Mouse (Mus musculus): ENCODE measurements around the gene Aff1.

Gene Aff1

DNA sequence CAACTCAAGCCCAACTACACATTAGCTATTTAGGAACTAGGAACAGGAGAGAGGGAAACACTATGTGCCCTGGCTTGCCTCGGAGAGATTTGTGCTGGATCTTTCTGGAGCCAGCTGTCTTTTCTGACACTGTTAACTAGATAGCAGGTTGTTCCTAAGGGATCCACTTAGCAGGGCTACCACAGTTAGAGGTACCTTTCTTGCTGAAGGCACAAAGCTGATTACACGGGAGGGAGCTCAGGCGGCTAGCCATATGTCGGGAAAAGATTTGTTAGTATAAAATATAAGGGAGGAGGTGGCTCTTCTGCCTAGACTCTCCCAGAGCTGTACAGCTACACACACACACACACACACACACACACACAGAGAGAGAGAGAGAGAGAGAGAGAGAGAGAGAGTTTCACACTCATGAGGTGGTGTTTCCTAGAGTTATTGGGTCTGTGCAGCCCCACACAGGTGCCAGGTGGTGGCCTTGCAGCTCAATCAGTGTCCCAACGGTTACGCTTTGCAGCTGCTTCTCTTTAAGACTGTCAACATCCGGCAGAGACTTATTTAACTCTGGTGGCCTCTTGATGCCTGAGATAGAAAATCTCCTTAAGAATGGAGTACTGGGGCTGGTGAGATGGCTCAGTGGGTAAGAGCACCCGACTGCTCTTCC lies 34.2 kb downstream of the Aff1 start:
- peak; percentile 29 for DNase-seq (ENCODE audit: low read depth)

DNA sequence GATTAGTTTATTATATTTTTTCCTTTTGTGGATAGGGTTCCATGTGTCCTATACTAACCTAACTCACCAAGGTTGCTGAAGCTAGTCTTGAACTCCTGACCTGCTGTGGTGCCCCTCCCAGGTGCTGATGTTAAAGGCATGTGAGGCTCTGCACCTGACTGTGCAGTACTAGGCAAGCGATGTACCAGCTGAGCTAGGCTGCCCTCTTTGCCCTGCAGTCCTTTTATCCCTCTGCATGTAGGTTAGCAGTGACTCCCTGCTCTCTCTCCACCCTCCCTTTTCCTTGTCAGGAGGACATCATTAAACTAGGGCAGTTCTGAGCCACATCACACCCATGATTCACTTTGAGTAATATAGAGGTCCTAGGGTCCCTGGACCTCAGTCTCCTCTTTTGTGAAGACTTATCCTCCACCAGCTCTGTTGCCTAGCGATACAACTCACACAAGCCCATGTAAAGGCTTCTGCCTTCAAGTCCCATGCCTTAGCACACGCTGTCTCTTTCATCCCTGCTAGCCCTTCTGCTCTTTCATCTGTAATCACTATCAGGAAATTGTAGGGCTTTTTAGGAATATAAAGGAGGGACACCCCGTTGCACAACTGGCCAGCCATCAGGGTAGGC lies 35.7 kb downstream of the Aff1 start:
- DNase-seq (ENCODE audit: low read depth) = no peak

DNA sequence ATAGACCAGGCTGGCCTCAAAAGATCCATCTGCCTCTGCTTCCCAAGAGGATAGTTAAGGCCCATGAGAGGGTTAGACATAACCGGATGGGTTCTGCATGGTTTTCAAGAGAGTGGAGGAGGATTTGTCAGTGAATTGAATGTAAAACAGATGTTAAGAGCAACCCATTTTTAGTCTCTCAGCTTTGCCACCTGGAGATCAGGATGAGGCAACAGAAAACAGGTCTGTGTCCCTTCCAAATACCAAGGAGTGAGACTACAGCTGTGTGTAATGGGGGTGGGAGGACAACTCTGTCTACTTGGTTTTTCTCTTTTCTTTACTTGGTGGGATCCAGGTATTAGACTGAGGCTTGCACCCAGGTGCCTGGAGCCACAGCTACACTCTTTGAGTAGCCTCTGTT lies 37.1 kb downstream of the Aff1 start:
- no peak for DNase-seq (ENCODE audit: low read depth)

DNA sequence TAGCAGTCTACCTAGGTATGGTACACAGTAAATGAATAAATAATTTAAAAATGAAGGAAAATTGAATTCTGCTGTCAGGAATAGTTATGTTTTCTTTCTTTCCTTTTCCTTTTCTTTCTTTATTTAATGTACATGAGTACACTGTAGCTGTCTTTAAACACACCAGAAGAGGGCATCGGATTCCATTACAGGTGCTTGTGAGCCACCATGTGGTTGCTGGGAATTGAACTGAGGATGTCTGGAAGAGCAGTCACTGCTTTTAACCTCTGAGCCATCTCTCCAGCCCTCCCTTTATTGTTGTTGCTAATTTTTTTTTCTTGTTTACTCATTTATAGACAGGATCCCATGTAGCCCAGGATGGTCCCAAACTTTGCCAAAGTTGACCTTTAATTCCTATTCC lies 38.0 kb downstream of the Aff1 start:
- DNase-seq (ENCODE audit: low read depth) = no peak

DNA sequence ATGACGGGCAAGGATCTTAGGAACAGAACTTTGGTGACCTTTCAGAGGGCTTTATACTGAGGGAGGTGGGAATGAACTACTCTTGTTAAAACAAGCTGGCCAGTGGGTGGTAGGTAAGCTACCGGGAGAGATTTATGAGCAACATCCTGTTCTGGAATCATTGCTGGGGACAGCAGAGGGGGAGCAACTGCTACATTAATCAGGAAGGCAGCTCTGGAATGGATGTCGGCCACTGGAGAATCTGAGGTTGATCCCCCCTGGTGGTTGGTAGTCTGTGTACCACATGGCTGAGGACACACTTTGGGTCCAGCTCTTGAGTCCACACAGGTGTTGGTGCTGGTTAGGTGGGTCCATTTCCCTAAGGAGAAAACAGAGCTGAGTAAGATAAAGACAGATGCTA lies 38.6 kb downstream of the Aff1 start:
- no peak for DNase-seq (ENCODE audit: low read depth)

DNA sequence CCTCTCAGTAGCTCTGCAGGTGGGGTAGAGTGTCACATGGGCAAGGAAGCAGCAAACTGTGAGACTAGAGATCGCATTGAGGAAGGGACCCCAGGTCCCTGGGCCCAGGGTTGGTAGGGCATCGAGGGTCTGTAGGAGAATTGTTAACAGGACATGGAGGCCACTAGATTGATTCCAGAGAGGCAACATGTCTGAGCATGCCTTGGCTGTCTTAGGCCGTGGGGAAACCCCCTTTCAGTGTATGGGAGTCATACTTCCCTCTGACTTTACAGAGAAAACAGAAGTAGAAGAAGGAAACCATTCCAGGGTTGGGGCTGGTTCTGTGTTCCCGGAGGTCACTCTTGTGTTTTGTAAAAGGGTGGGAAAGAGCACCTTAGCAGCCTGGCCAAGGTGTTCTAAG lies 40.4 kb downstream of the Aff1 start:
- DNase-seq (ENCODE audit: low read depth) = no peak

DNA sequence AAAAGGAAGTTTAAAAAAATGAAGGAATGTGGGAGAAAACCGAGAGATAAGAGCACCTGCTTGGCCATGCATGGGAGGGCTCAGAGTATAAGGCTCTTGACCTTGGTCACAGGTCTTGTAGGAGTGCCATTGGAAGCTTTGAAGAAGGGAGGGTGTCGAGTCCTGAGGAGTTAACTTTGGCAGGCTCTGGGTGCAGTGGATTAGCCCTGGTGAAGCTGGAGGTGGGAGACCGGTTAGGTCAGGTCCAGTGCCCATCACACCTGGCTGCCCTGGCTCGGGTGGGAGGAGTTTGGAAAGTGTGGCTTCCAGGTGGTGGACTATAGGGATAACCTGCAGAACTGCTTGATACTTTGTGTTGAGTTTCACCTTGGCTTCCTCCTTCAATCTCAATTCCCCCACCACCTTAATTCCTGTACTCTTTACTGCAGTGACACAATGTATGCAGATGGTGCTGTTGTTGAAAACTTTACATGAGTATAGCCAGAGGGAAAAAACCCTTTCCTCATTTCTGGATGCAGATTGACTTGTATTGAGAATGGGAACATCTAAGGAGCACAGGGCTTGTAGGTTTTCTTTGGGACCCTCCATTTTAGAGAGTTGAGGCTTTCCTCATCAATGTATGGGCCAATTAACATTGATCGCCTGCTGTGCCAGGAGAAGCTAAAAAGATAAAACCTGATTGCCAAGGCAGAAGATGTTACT lies 43.4 kb downstream of the Aff1 start:
- no peak for DNase-seq (ENCODE audit: low read depth)

DNA sequence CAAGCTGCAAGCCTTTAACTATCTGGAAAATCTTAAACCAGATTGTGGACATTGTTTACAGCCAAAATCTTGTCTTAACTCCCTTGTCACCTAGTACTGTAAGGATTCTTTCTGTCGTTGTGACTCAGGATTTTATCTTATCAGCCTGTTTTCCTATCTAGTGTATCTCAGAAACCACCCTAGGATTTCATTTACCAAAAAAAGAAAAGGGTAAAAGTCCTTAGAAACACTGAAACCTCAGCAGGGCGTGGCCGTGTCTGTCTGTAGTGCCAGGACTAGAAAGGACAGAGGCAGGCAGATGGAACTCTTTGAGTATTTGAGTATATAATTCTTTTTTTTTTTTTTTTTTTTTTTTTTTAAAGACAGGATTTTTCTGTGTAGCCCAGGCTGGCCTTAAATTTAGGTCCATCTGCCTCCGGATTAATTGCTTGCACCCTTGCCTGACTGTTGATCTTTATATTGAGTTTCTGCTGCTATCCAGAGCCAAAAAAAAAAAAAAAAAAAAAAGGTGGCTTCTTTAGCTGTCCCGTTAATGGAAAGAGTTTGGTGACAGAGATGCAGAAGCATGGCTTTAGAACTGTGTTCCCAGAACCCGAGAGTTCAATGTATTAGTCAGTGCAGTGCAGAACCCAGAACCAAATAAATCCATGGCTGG lies 44.5 kb downstream of the Aff1 start:
- no peak for DNase-seq (ENCODE audit: low read depth)

DNA sequence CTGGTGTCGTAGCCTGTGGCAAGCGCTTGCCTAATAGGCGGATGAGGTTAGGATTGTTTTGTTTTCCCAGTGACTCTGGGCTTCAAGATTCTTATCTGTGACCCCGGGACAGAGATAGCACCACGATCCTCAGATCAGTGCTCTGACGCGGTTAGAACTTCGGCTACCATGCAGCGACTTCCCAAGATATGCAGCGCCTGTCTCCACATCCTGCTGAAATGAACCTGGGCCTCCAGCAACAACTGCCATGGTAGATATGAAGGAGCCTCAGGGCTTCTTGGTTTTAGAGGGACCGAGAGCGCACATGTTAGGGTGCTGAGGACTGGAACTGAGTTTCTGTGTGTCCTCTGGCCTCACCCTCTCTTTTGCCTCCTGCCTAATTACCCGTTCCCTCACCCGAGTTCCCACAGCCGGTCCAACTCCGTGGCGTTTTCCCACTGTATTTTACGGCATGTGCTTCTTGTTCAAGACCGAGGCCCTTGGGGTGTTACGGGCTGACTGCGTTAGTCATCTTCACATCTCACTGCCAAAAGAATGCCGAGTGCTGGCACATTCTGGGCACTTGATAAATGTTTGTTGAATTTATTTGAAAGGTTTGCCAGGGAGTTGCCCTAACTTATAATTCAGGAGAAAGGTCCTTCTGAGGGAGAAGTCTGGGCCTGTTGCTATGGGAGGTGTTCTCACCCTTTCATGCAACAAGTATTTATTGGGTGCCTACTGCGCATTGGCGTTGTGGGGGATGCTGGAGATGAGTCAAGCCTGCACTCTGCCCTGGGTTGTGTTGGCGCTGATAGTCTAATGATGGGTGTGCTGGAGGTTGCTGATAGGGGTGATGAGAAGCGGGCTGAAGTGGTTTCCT lies 45.3 kb downstream of the Aff1 start:
- no peak for DNase-seq (ENCODE audit: low read depth)

DNA sequence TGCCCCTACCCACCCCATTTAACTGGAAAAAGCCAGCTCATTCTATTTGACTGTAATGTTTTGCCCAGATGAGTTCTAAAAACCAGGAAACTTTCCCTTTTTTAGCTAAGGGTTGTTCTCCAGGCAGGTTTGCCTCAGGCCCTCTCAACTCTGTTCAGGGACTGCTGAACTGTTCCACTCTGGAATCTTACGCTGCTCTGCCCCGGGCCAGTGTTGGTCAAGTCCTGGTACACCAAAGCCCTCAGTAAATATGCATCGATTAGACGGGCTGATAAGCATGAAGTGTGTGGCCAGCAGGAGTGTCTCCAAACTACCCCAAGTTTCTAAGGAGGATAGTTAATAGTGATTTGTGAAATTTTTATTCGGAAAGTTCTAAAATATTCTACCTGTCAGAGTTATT lies 46.3 kb downstream of the Aff1 start:
- no peak for DNase-seq (ENCODE audit: low read depth)

DNA sequence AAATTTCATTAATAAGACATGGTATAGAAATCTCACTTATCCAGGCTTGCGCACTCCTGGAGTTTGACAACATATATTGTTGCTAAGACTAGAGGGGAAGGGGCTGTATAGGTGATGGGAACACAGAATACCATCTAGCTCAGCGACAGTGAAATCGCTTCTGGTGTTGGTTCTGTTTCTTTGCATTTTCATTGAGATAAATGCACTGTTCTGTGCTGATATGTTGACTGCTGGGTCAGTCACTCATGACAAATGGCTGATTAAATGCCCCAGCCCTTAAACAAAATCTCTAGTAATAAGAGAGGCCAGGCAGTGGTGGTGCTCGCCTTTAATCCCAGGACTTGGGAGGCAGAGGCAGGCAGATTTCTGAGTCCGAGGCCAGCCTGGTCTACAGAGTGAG lies 47.0 kb downstream of the Aff1 start:
- no peak for DNase-seq (ENCODE audit: low read depth)

DNA sequence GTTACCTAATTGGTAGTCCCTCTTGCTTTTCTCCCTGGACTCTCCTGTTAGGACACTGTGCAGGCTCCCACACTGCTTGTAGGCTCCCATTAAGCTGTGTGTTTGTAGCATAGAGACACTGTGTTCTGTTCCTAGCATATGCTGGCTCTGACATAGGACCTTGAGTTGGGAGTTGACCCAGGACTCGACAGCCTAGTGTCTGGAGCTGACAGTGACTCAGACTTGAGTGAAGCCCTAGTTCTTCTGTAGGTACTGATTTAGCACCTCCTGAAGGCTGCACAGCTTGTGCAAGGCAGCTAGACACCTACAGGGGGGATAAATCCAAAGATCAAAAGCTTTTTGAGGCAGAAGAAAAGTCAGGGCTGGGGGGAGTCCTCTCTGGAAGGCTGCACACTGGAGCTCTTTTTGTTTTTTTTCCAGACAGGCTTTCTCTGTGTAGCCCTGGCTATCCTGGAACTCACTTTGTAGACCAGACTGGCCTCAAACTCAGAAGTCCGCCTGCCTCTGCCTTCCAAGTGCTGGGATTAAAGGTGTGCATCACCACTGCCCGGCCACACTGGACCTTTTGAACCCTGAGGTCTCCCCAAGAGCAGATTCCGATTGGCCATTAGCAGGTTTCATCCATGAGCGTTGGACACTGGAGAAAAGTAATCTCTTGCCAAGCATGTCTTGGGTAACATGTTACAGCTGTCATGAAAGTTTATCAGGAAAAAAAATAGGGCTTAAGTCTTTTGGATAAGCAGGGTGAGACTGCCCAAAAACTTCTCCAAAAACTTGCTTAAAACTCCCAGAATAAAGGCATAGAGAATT lies 48.1 kb downstream of the Aff1 start:
- DNase-seq (ENCODE audit: low read depth) = no peak

DNA sequence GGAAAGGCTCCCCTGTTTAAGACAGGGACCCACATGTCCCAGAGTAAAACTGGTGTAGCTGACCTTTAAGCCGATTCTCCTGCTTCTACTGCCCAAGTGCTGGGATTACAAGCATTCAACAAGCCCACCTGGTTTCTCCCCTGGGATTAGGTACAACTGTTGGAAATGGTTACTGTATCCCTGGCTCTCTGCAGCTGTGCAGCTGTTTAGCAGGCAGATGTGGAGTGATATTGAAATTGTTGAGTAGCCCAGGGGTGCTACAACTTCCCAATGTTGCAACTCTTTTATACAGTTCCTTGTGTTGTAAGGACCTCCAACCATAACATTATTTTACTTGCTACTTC lies 48.7 kb downstream of the Aff1 start:
- DNase-seq (ENCODE audit: low read depth) = no peak

DNA sequence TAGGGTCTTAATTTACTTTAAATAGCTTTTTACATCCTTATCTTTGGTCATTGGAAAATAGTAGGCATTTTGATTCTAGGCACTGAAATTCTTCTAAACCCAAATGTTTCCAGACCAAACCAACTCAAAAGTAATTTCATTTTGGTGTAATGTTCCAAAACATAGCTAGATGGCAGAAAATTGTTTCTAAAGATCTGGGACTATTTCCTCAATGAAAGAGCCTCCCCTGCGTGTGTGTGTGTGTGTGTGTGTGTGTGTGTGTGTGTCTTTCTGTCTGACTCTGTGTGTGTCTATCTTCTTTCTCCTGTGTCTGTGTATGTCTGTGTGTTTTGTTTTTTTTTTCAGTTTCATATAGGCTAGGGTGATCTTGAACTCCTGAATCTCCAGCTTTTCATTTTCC lies 49.3 kb downstream of the Aff1 start:
- peak; percentile 38 for DNase-seq (ENCODE audit: low read depth)

DNA sequence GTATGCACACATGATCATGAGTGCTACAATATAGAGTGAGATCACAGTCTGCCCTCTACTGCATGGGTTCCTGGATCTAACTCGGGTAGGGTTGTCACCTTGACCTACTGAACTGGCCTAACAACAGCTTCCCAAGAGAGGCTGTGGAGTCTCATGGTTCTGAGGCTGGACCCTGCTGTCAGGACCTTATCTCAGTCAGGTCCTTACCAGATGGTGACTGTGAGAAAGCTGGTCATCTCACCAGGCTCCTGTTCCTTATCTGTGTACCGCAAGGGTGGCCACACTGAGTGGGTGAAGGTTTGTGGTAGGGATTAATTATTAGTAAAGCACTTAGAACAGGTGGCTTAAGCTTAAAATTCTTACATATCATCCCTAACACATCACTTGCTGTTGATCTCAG lies 49.8 kb downstream of the Aff1 start:
- DNase-seq (ENCODE audit: low read depth) = no peak

DNA sequence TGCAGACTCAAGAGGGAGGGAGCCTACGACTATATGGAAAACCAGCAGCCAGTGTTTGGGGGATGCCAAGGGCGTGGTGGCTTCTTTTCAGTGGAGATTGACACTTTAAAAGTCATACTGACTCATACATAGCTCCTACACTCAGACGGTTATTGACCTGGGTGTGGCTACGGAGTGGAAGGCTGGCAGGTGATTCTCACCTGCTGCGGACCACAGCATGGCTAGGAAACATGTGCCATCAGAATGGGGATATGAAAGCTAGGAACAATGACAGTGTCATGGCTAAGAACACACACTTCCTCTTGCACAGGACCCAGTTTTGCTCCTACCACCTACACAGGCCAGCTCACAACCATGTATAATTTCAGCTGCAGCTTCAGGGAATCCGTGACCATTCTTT lies 52.4 kb downstream of the Aff1 start:
- DNase-seq (ENCODE audit: low read depth) = no peak

DNA sequence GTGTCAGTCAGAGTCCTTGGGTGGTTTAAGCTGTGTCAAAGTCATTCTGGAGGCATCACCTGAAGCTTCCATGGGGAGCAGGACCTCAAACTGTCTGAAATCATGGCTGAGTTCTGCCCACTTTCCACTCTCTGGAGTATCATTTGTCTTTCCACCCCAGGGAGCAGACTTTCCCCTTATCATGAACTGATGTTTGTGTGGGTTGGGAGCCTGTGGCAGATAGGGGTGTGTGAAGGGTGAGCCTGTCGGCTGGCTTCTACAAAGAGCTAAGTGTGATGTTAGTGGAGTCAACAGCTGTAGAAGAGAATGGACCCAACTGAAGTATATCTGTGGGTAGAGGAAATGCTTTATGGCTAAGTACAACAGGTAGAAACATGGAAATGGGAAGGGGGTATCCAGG lies 53.5 kb downstream of the Aff1 start:
- no peak for DNase-seq (ENCODE audit: low read depth)

DNA sequence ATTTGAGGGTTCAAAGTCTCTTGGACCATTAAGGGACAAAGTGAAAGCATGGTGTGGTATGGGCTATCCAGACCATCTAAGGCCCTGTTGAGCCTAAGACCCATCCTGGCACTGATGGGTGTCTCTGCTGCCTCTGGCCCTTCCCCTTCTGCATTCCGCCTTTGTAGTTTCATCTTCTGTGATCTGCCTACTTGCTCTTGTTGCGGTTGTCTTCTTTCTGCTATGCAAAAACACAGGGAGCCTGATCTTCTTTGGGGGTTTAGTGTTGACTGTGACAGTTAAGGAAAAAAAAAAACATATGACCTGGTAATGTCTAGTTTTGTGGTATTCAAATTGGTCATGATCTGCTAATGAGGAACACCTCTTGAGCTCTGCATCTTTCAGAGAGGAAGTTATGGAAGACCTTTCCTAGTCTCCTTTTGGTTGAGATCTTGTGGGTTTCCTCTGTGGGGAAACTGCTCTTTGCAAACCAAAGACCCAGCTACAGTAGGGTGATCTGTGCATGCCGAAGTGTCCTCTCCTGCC lies 54.4 kb downstream of the Aff1 start:
- DNase-seq (ENCODE audit: low read depth) = peak; percentile 23

DNA sequence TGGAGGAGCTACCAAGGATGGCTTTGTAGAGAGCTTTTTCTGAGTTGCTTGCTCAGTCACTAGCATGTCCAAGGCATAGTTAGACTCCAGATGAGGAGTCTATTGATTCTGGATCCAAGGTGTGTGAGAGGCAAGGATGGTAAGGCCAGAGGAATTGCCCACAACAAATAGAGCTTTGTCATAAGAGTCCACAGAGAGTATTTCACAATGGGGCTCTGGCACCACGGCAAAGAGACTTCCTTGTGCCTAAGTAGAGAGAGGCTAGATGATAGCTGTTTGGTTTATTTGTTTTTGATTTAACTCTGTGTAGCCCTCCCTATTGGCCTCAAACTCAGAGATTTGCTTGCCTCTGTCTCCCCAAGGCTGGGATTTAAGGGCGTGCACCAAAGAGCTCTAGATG lies 54.9 kb downstream of the Aff1 start:
- no peak for DNase-seq (ENCODE audit: low read depth)

DNA sequence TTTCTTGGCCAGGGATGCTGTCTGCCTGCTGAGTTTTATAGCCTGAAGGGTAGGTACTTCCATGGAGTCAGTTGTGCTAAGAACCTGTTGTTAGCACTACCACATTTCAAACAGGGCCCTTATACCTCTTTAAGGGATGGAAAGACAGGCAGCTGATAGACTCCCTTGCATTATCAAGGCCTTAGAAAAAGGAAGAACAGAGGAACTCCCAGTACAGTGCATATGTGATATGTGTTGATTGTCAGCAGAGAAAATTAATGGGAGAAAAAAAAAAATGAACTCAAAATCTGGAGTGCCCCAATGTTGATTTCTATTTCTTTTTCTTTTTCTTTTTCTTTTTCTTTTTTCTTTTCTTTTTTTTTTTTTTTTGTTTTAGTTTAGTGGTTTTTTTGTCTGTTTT lies 56.2 kb downstream of the Aff1 start:
- DNase-seq (ENCODE audit: low read depth) = no peak

All from induced T-regulatory cell, adult 2 months (primary cell).